Mouse (Mus musculus): Measurements from ENCODE around the gene Hells. TPM values are rescaled to one million over a fixed set of nuclear protein-coding genes. Genes with fewer than 3 reads are reported as not detected.

Hells gene
- polyA plus RNA-seq, 1 experiment from 2014 or later = 89.0 TPM

DNA sequence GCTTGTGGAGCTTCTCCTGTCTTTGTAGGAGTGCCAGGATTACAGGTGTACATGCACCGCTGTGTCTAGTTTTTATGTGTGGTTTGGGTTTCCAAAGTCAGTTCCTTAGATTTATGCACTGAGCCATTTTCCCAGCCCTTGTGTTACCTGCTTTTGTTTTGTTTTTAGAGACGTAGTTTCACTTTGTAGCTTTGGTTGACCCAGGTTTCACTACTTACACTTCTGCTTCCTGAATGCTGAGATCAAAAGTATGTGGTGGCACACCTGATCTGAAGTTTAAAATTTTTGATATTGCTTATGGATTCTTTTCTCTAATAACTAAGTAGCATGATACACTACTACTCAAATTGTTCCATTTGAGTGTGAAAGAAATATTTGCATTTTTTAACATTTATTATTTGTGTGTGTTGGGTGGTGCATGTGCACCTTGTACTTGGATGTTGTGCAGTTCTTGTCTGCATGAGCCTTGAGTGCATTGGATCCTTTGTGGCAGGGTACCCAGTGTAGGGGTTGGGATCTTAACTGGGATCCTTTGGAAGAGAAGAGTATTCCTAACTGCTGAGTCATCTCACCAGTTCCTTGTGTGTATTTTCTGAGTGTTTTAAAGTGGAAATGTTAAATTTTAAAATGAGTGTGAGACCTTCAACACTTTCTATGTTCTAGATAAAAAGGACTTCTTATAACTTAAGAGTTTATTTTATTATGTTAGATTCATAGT, 14.0 kb downstream of the Hells start:
- Histone ChIP-seq H3K27me3 (no peaks in the 10 kb centered on the region), H3K9ac (no peak overlapping the region), H3K4me1 (no peaks in the 10 kb centered on the region), H3K4me2 (no peak overlapping the region), H3K4me3 (replicated peaks) (no peak overlapping the region), H3K27ac (no peak overlapping the region), H3K36me3 (replicated peaks) (peaks cover 52% of the 10 kb centered on the region), H3K9me3 (no peaks in the 10 kb centered on the region)
- no peak for ATAC-seq (ENCODE audit: low FRiP score)
- WGBS = 88% methylated on average over 2 of the region's 2 CpGs

DNA sequence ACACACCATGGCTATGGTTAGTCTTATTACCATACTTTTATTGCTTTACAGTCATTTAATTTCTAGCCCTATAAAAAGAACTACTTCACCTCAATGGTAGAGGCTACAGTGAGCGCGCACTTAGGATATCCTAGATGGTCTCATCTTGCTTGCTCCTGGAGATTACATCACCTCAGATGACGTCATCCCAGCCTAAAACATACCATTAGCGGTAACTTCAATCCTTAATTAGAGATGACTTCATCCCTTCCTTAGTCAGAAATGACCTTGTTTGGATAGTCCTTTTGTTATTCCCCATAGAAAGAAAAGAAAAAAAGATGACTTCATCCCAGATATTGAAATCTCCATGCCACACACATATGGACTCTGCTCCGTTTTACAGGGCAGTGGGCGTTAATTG, 40.0 kb downstream of the Hells start:
- ATAC-seq (ENCODE audit: low FRiP score) = no peak
- H3K9me3 ChIP-seq = no peaks in the 10 kb centered on the region
- H3K4me2 ChIP-seq = no peak overlapping the region
- no peak overlapping the region for H3K9ac ChIP-seq
- no peak overlapping the region for H3K4me3 ChIP-seq (replicated peaks)
- H3K36me3 ChIP-seq (replicated peaks) = peaks cover 23% of the 10 kb centered on the region
- no peak overlapping the region for H3K27ac ChIP-seq
- 78% methylated on average over 6 of the region's 6 CpGs for WGBS
- no peaks in the 10 kb centered on the region for H3K27me3 ChIP-seq
- H3K4me1 ChIP-seq = no peaks in the 10 kb centered on the region

DNA sequence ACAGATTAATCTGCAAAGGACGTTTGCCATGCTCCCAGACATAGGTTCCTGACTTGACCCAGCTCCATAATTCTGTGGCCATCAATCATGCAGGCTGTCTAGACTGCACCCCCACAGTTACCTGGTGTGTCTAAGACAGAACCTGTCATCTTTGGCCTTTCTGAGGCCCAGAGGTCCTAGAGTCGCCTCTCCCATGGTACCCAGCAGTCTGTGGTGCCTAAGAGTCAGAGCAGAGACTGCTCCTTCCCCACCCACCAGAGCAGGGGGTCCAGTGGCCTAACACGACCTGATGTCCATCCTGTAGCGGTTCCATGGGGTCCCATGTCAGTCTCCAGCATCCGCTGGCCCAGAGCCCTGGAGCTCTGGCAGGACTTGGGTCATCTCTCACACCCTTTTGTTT, 41.9 kb downstream of the Hells start:
- ATAC-seq (ENCODE audit: low FRiP score) = no peak
- Histone ChIP-seq H3K4me2 (no peak overlapping the region), H3K9ac (no peak overlapping the region), H3K27ac (no peak overlapping the region), H3K4me3 (replicated peaks) (no peak overlapping the region), H3K4me1 (no peaks in the 10 kb centered on the region), H3K36me3 (replicated peaks) (peaks cover 10% of the 10 kb centered on the region), H3K9me3 (no peaks in the 10 kb centered on the region), H3K27me3 (no peaks in the 10 kb centered on the region)
- 79% methylated on average over 5 of the region's 5 CpGs for WGBS

DNA sequence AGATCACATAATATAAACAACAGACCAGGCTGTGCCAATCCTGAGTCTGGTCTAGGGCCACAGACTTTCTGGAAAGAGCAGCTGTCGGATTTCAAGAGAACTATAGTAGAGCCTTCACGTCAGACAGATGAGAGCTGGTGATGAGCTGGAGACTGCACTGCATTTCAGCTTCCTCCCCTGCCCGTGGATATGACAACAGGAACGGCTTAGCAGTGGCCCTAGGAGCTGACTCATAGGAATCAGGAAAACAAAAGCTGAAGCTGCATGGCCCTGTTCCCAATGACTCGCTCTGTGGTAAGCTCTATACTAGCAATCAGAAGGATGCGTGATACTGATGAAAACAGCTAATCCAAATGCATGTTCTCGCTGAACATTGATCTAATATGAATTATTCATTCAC, 43.0 kb downstream of the Hells start:
- no peak overlapping the region for H3K4me3 ChIP-seq (replicated peaks)
- whole genome bisulfite sequencing = 74% methylated on average over 7 of the region's 7 CpGs
- no peaks in the 10 kb centered on the region for H3K9me3 ChIP-seq
- no peak for ATAC-seq (ENCODE audit: low FRiP score)
- no peaks in the 10 kb centered on the region for H3K27me3 ChIP-seq
- H3K4me2 ChIP-seq = no peak overlapping the region
- 0 out of 2 replicates have a peak overlapping the region, but pooled peaks have one; percentile 13 for H3K27ac ChIP-seq
- H3K36me3 ChIP-seq (replicated peaks) = peaks cover 10% of the 10 kb centered on the region
- H3K4me1 ChIP-seq = no peaks in the 10 kb centered on the region
- H3K9ac ChIP-seq = no peak overlapping the region

DNA sequence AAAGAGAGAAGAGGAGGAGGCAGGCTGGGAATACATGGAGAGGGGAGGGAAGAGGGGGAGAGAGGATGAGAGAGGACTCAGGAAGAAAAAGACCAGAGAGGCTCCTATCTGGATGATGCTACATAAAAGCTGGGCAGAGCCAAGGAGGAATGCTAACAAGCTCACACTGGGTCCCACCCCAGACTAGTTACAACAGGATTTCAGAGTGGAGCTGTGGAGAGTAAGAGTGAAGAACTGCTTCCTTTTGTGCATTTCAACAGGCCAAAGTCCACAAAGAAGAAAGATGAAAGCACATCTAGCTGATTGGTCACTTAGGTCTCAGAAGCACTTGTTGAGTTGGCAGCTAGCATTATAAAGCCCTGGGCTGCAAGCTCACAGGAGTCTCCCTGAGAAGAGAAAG, 45.6 kb downstream of the Hells start:
- no peak for ATAC-seq (ENCODE audit: low FRiP score)
- Histone ChIP-seq H3K9me3 (no peaks in the 10 kb centered on the region), H3K4me2 (no peak overlapping the region), H3K27ac (no peak overlapping the region), H3K4me3 (replicated peaks) (no peak overlapping the region), H3K27me3 (no peaks in the 10 kb centered on the region), H3K4me1 (no peaks in the 10 kb centered on the region), H3K36me3 (replicated peaks) (peaks cover 3% of the 10 kb centered on the region; the same call in 1 of the 2 replicates), H3K9ac (no peak overlapping the region)

DNA sequence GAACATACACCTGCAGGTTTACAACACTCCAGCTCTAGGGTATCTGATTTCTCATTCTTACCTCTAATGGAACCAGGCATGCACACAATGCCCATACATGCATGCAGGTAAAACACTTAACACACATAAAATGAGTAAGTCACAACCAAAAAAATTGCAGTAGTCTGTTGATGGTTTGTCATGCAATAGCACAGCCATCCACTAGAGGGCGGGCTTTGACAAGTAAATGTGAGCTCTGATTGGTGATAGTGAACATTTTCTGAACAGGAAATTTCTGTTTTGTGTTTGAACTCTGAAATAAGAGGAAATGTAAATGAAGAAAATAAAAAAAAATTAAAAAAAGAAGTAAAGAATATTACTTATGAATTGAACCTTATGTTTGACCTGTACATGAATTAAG, 51.3 kb downstream of the Hells start:
- H3K36me3 ChIP-seq (replicated peaks) = no peaks in the 10 kb centered on the region
- no peak overlapping the region for H3K9ac ChIP-seq
- no peaks in the 10 kb centered on the region for H3K9me3 ChIP-seq
- ATAC-seq (ENCODE audit: low FRiP score) = no peak
- H3K27ac ChIP-seq = no peak overlapping the region
- no peak overlapping the region for H3K4me2 ChIP-seq
- no peak overlapping the region for H3K4me3 ChIP-seq (replicated peaks)
- 0% methylated on average over 1 of the region's 1 CpGs for WGBS
- H3K4me1 ChIP-seq = no peaks in the 10 kb centered on the region
- H3K27me3 ChIP-seq = no peaks in the 10 kb centered on the region

DNA sequence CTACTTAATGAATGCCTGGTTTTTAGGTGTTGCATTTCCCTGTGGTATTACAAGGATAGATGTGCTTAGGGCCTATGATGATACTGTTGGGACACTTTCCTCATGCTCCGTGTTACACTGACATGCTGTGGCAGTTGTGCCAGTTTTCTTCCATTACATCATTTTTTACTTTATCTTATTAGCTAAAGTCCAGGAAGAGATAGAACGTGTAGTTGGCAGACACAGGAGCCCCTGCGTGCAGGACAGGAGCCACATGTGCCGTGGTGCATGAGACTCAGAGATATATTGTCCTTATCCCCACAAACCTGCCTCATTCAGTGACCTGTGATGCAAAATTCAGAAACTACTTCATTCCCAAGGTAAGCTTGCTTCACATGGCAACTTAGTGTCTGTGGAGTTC, 67.5 kb downstream of the Hells start:
- no peaks in the 10 kb centered on the region for H3K36me3 ChIP-seq (replicated peaks)
- H3K4me1 ChIP-seq = no peaks in the 10 kb centered on the region
- no peak overlapping the region for H3K4me3 ChIP-seq (replicated peaks)
- no peaks in the 10 kb centered on the region for H3K27me3 ChIP-seq
- WGBS = 89% methylated on average over 4 of the region's 4 CpGs
- peaks cover 4% of the 10 kb centered on the region; the same call in 1 of the 2 replicates for H3K9me3 ChIP-seq
- H3K4me2 ChIP-seq = no peak overlapping the region
- no peak for ATAC-seq (ENCODE audit: low FRiP score)
- H3K27ac ChIP-seq = no peak overlapping the region
- H3K9ac ChIP-seq = no peak overlapping the region

DNA sequence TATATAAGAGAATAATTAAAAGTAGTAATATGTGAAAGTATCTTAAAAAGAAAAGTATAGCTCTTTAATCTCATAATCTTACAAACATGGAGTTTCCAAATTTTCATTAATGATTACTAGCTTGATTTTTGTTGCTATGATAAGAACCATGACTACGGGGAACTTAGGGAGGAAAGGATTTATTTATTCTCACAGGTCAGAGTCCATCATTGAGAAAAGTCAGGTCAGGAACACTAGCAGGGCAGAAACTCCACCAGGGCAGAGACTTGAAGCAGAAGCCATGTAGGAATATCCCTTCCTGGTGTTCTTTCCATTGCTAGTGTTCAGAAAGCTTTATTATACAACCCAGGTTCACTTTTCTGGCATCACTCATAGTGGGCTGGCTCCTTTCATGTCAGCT, 68.0 kb downstream of the Hells start:
- Histone ChIP-seq H3K9ac (no peak overlapping the region), H3K4me2 (no peak overlapping the region), H3K4me1 (no peaks in the 10 kb centered on the region), H3K4me3 (replicated peaks) (no peak overlapping the region), H3K36me3 (replicated peaks) (no peaks in the 10 kb centered on the region), H3K9me3 (0 out of 2 replicates have a peak, but pooled peaks cover under 1% of the 10 kb centered on the region), H3K27me3 (no peaks in the 10 kb centered on the region), H3K27ac (no peak overlapping the region)
- 97% methylated on average over 1 of the region's 1 CpGs for WGBS
- ATAC-seq (ENCODE audit: low FRiP score) = no peak

DNA sequence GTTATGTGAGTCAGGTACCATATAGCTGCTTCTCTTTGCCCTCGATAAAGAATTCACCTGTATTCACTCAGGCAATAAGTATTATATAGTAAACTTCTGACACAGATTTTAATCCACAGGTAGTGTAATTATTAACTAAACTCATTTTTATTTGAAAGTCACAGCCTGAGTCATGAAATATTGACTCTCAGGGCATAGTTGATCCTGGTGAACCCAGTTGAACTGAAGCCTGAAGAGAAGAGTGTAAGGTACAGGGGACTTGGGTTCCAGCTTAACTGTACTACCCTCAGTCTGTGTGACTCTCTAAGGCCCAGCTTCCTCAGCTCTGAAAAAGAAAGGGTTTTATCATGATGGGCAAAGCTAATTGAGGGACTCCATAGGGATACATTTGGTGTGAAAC, 74.4 kb downstream of the Hells start:
- no peak overlapping the region for H3K4me3 ChIP-seq (replicated peaks)
- no peak for ATAC-seq (ENCODE audit: low FRiP score)
- no peak overlapping the region for H3K4me2 ChIP-seq
- H3K27ac ChIP-seq = no peak overlapping the region
- H3K4me1 ChIP-seq = no peaks in the 10 kb centered on the region
- 94% methylated on average over 1 of the region's 1 CpGs for WGBS
- H3K27me3 ChIP-seq = no peaks in the 10 kb centered on the region
- no peaks in the 10 kb centered on the region for H3K36me3 ChIP-seq (replicated peaks)
- H3K9me3 ChIP-seq = no peaks in the 10 kb centered on the region
- H3K9ac ChIP-seq = no peak overlapping the region

DNA sequence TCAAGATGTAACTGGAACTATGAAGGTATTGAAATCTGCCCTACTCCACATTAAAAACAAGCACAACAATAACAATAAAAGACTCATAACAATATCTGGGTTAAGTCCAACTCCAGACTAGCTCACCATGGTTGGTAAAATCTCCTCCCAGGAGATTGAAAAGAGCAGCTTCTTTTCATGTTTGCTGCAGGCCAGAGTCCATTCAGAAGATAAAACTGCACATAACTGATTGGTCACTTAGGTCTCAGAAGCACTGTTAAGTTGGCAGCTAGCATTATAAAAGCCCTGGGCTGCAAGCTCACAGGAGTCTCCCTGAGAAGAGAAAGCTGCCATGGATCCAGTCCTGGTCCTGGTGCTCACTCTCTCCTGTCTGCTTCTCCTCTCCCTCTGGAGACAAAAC, 76.0 kb downstream of the Hells start, which contains the start of gene Cyp2c55:
Gene Cyp2c55, plus strand, starts transcription at position 305 of the 400 bp plus-strand sequence.
- Histone ChIP-seq H3K9ac (no peak within 1 kb of the TSS), H3K27me3 (no peaks in the 10 kb centered on the region), H3K9me3 (no peaks in the 10 kb centered on the region), H3K4me2 (no peak within 1 kb of the TSS), H3K4me1 (no peaks in the 10 kb centered on the region), H3K27ac (no peak within 1 kb of the TSS), H3K4me3 (replicated peaks) (no peak within 1 kb of the TSS), H3K36me3 (replicated peaks) (no peaks in the 10 kb centered on the region)
- ATAC-seq (ENCODE audit: low FRiP score) = no peak

Small RNA genes within 50 kb of the gene (microRNA-seq; reads per million reads assigned to microRNA genes)
- not detected for gene Gm23800

Other genes starting within 250 kb of the Hells start
- gene Noc3l, start 111.7 kb upstream of the Hells start, polyA plus RNA-seq (2016; fragmentation: Nextera tagmentation; extraction: Ambion mirVana) = 9.8 and 11.8 TPM in 2 replicates
- 3.8 and 4.1 TPM in 2 replicates for gene Tbc1d12, start 94.3 kb upstream of the Hells start, polyA plus RNA-seq (2016; fragmentation: Nextera tagmentation; extraction: Ambion mirVana)
- gene Cyp2c55, start 76.1 kb downstream of the Hells start, polyA plus RNA-seq (2016; fragmentation: Nextera tagmentation; extraction: Ambion mirVana) = not detected in 2 replicates
- gene Cyp2c65, start 130.1 kb downstream of the Hells start, polyA plus RNA-seq (2016; fragmentation: Nextera tagmentation; extraction: Ambion mirVana) = not detected in 2 replicates
- not detected in 2 replicates for gene Cyp2c66, start 183.0 kb downstream of the Hells start, polyA plus RNA-seq (2016; fragmentation: Nextera tagmentation; extraction: Ambion mirVana)